Mouse (Mus musculus) left cerebral cortex, adult 11 months (tissue): ENCODE results near the gene Meis1.

Experiments used
- DNase-seq: peaks from one replicate; pipeline ENCODE4 v3.0.0; 2022; ENCODE audit warnings: low spot score

Gene Meis1

DNA sequence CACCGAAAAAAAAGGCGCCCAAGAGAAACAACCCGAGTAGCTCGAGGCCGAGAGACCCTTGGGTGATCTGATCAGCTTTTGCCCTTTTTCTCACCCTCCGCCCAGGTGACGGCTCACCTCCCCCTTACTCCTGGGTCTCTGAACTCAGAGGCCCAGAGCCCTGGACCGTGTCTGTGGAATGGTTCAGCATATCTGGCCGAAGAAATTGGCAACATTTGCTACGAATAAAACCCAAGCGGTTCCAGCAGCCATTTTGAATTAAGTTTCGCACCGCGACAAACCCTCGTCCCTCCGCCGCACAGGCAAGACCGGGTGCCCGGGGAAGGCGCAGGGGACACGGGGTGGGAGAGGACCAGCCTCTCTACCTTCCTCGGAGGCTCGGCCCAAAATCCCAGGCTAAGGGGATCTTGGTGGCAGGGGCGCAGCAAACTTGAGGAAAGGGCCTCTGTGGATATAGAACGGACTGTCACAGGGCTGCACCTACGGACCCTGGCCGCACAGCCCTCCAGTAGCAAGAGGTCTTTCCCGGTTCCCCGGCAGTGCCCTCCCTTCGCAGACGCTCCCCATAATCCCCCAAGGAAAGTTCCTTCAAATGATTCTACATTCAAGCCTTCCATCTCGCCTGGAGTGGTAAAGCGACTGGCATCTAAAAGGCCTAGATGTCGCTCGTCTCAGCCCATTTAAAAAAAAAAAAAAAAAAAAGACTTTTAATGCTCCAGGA, 4.2 kb downstream of the Meis1 start:
- no peak for DNase-seq

DNA sequence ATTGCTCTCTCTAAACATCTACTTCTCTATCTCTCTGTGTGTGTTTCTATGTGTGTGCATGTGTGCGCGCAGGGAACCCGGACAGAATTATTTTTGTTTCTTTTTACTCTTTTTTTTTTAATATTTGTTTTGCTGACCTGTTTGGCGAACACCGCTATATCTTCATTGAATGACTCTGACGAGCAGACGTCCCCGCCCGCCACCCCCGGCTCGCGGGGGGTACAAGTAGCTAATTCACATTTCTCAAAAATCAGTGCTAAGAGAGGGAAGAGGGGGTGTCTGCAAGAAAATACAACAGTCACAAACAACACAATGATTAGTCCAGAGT, 4.7 kb downstream of the Meis1 start:
- no peak for DNase-seq

DNA sequence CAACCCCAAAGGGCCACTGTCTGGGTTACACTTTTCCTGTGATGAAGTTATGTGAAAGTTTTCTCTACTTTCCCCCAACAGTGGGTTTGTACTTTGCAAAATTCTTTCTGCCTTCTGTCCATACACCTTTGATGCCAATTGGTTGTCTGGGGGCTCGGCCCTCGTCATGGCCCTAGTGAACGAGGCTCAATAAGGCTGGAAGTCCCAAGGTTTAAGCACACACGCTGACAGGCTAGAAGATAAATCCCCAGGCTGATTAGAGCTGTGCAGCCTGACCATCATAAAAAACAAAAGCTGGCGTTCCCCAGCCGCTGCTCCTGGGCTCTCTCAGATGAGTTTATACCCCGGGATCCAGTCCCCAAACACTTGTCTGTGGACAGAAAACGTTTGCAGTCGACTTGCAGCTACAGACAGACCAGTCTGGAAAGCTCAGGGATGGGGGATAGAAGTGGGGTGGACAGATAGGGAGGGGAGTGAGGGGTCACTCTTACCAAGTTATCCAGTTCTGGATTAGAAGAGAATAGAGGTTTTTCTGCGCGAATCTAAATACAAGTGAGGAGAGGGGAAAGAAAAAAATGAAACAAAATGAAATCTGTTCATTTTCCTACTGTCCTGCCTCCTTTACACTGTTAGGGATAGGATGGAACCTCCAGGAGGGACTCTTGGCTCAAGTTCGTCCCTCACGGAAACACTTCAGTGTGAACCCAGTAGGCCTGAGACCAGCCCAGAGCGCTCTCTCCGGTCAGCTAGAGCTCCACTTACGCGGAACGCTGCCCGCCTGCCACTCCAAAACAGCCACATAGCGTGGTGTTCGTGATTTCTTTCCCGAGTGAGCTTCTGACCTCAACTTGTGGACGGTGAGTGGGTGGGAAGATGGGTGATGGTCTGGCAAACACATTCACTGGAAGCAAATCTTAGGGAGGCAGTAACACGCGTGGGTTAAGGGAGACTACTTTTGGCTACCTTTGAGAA, 5.4 kb downstream of the Meis1 start:
- DNase-seq, result no peak

DNA sequence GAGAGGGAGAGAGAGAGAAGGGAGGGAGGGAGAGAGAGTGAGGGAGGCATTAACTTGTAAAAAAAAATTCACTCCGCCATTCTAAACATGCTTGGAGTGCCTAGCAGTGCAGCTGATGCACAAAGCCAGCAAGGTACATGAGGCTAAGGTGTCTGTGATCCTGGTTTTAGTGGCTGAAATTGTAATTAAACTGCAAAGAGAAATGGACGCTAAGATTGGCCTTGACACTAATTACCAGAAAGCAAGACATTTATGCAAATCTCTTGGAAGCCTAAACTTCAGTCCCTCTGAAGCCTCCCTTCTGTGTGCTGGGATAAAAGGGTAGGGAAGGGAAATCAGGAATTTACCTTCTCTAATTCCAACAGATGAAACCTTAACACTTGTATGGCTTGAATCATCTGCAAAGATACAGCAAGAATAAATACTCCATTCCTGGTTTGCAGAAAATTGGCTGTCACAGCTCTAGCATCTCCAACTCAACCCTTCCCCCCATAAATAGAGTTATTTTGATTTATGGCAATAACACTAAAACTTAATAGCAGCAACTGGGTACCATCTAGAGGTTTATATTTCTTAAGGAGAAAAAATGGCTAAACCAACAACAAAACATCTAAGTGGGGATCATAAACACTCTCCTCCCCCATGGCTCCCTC, 6.2 kb downstream of the Meis1 start:
- DNase-seq, result no peak

DNA sequence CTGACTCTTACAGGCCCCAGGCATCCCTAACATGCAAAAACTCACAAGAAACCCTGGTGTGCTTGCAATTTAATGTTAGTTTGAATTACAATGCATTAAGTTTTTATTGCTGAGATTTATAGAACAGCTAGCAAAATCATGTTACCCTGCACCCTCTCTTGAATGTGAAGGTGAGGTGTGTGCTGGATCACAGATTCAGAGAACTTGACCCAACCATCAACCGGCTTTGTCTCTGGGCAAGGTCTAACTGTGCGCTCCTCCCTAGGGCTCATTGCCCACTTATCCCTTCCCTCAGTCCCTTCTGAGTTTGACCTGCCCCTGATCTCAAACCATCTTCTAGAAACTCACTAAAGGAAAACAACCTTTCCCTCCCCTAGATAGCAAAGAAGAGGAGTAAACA, 6.8 kb downstream of the Meis1 start:
- no peak for DNase-seq

DNA sequence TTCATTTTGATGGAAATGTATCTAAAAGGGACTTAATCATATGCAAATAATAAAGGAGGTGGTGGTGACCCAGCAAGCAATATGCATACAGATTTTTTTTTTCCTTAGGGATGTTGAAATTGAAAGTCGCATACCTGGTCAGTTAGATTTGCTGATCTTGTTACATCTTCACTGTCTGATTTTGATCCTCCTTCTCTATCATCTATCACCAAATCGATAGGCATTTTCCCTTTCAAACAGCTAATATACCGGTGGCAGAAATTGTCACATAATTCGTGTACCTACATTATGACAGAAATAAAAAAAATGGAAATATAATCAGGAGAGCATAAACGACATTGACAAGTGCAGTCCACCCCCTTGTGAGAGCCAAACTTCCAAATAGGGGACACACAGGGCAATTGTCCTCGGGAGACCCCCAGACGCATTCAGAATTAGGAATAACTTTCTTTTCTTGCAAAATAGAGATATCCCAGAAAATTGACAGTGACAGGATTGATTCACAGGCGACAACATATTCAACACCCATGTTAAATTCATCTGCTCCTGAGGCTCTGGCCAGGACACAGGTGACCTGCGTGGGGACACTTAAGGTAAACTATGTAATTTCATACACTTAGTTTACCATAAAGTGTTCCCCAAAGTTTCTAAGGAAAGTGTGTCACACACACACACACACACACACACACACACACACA, 7.5 kb downstream of the Meis1 start:
- DNase-seq, result no peak

DNA sequence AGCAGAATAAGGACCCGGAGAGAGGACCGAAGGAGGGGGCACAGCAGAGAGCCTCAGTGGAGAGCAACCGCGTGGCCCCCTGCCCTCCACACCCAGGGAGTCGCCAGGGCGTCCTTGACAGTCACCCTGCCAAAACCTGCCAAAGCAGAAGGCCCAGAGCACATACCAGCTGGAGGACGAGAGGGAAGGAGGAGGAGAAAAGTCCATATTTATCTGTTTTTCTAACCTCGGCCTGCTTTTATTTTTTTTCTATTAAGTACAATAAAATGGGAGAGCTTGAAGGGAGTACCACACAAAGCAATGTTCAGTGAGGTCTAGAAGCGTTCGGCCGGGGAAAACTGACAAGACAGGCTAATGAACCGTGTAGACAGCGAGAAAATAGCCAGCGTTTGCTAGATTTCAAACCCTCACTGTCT, 8.4 kb downstream of the Meis1 start:
- DNase-seq, result no peak

DNA sequence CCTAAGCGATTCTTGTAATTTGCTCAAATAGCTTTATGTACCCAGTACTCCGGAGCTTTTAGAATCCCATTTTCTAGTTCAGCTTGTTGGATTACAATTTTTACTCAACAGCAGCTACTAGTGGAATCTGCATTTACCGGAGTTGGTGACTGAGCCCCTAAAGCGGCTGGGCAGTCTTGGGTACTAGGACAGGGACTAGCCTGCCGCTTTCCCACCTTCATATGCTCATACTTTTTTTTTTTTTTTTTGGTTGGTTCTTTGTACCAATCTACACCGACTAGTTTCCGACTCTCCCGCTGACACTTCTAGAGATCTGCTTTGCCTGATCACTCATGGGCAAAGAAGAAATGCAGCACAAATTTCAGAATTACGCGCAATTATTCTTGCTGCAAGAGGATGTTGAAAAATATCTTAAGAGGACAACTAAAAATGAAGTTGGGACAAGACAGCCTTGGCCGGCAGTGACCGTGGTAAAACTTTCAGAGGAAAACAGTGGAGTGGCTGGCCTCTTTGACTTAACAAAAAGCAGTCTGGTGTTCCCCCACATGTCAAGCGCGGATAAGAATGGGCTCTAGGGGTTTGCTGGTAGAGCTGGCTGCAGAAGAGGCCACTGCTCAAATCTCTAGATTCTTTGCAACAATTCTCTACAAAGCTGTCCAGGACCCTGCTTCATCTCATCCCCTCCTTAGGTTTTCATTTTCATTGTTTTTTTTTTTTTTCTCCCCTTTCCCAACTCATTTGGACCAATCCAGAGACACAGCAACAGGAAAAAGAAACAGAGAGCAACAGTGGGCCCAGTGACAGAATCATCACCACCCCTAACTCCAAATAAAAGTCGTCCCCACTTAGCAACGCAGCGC, 9.0 kb downstream of the Meis1 start:
- DNase-seq, result no peak

DNA sequence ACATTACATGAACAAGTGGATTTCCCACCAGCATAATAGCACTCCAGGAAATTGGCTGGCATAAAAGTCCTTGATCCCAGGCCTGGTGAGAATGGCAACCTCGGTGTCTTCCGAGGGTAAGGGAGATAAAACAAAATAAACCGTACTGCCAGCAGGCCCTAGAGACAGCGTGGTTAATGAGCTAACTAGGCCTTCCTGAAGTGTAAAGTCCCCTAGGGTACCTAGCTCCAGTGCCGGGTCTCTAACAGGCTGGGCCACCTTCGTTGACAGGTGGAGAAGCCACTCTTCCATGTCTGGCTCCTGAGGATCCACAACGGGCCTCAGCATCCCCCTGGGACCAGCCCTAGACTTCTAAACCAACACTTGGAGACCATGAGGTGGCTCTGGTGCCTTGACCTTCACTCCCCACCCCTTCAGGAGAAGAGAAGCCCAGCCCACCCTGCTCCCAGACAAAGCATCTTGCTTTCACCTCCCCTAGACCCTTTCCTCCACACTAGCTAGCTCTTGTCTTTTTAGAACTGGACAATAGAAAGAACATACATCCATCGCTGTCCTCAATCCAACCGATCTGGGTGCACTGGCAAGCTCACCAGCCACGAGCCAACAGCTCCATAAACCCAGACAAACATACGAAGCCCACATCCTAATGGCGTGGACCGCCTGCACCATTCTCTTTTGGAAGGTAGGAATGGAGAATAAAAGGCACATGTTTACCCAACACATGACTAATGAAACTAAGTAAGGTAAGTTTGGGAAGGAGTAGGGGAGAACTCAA, 10.0 kb downstream of the Meis1 start:
- DNase-seq, result no peak

DNA sequence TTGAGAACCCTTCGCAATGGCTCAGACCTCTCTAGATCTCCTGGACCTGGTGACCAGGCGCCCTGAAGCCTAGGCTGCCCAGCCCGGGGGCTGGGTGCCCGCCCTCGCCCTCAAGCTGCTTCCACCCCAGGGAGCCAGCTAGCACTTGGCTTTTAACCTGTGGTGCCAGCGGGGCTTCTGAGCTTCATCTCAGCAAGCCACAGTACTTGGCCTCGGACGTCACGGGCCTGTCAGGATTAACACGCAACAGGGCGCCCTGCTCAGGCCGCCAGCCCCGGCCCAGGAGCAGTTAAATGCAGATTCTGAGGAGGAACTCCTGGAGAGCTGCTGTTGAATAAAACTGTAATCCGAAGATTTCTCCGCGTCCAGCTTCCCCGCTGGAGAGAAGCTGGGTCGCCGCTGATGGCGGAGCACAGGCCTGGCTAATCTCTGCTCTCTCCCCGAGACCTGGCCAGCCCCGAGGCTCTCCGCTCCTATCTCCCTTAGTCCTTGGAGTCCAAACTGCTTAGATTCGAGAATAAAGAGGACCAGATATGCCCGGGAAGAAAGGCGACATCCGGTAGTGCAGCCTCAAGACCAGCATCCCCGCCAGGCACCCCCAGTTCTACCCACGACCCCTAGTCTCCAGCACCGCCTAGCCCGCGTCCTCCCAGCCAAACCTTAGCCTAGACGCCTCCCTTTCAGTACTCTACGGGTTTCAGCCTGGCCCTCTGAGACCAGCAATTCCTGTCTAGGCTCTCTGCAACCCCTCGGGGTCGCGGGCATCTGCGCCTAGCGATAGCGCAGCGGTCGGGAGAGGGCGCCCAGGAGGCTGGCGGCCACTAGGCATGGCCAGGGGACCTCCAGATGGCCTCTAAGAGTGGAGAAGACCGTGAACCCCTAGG, 11.0 kb downstream of the Meis1 start:
- no peak for DNase-seq

DNA sequence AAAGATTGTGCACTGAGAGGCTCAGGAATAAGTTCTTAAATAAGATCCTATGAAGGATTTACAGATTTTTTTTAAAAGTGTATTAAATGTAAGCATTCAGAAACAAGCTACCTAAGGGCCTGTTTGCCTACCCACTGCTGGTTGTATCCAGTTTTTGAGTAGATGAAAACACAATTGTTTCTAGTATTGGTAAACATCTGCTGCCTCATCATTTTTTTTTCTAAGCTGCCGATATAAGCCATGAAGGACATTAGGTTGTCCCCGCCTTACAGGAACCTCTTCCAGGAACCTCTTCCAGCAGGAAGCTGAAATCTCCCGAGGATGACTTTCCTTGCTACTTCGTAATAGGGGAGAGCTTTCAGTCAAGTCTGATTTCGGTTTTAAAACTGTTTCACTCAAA, 11.7 kb downstream of the Meis1 start:
- no peak for DNase-seq

DNA sequence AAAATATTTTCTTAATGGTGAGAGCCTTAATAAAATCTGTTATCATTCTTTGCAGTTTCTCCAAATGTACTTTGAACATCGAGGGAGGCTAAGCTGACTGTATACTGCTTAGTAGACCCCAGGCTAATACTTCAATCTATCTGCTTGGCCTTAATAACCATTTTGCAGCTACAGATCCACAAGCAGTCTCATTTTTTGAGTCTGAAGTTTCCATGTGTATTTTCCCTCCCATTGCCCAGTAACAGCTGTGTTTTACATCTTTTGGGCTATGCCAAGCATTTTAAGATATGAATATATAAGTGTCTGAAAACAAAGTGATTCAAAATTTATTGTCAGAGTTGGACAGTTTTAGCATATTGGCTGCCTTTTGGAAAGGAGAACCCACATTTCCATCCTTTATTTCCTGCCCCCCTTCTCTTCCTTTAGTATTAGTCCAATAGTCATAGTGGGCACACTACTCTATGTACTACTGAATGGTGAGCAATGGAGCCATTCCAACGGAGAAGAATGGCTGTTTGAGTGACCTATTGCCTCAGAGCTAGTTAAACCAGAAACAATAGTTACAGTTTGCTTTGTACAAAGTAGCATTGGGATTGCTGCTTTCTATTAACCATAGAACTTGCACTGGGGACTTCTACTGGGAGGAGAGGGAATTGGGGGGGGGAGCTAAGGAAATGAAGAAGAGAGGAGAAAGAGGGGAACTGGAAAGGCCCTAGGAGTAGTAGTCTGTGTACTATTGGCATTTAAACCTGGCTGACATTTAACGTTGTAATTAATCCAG, 12.7 kb downstream of the Meis1 start:
- DNase-seq, result no peak

DNA sequence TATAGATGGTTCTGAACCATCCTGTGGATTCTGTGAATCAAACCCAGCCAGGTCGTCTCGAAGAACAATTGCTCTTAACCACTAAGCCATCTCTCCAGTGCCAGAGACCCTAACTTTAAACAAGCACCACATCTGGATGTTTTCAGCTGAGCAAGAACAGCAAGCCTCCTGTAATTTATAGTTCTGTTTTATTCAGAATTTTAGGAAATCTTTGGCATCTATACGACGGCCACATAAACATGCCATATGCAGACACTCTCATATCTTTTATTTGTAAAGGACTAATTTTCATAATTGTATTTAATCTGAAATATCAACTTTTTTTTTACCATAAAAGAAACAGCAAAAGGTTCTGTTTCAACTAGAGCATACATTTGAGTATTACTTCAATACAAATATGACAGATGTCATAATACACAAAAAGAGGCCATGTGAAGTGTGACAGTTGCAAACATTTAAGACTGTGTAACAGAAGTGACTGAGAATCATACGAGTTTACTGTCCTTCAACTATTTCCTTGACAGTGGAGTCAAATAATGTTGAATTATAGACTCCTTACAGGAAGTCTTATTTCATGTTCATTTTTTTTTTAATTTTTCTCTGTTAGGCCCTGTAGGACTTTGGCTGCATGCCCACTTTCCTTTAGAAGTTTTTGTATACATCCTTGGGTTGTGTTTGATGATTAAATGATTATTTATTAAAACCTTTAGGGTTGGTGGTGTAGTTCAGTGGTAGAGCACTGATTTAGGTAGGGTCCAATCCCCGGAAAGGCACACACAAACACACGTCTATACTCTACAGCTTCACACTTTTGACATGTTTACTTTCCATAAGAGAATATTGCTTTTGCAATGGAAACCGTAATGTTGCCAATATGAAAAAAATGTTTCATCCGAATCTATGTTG, 13.5 kb downstream of the Meis1 start:
- DNase-seq, result no peak

DNA sequence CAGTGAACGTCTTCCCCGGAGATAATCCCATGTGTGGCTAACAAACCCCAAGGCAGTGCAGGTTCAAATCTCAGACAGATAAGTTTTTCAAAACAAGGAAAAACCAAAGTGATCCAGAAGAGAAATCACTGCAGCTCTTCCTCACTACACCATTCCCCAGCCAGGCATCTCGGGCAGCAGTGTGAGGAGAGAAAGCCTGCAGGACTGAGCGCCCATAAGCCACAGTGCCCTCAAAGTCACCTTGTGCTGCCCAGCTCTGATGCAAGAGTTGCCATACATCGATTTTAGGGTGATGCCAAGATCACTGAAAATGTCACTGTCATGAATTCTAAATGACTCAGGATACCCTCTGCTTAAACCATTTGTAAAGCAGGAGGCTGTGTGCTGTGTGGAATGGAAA, 15.7 kb downstream of the Meis1 start:
- DNase-seq, result no peak

DNA sequence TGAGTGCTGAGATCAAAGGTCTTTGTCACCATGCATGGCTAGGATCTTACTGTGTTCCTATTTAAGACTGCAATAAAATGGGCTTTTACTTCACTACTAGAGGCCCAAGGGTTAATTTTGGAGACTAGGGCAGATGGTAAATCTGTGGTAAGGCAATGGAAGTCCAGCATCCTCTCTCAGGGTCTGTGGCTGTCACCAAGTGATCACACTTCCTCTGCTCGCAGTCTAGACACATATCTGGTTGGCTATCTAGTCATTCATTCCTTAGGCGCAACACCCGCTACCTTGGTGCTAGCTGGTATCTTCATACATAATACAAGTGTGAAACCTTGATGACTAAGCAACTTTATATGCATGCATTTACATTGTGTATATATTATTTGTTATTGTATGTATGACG, 22.0 kb downstream of the Meis1 start:
- DNase-seq, result no peak

DNA sequence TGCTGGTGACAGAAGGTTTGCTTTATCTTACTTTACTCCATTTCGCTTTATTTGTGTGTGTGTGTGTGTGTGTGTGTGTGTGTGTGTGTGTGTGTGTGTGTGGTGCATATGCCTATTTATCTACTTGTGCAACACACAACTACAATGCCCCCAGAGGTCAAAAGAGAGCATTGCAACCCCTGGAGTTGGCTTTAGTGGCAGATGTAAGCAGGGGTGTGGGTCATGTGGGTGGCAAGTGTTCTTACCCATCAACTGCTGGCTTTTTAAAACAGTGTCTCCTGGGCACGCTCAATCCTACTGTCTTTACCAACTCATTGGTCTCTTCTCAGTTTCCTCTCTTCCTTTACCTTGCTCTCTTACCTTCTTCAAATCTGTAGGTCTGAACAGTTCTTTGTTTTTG, 22.5 kb downstream of the Meis1 start:
- no peak for DNase-seq

DNA sequence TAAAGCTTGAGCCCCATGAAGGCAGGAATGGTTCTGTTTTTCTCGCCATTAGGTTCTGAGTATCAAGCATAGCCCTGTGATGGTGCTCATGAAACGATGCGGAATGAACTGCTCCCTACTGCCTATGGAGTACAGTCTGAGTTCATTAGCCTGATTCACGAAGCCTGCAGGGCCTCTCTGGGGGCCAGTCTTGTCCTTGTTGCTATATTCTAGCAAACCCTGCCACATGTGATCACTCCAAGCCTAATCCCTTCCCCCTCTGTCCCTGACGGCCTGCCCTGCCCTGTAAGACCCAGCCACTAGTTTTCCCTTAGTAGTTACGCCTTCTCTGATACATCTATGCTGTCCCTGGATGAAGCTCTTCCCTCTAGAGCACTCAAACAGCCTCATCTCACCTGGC, 26.0 kb downstream of the Meis1 start:
- no peak for DNase-seq

DNA sequence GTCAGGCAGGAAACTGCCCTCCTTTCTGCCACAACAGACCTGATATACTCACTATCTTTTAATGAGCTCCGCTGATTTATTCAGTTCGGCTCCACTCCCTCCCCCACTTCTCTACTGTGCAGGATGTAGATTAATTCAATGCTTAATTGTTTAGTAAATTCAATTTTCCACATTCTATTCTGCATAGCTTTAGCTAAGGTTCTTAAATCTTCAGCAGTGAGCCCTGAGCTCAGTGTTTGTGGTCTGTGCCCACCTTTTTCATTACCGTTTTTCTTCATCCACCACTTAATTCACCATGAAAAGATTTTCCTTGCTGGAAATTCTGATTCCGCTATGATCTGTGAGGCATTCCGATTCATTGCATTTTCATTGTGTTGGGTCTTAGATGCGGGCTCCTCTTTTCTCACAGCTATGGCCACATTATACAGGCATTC, 28.5 kb downstream of the Meis1 start:
- no peak for DNase-seq
